Mouse (Mus musculus): ENCODE data around the gene Dhh.

DNA sequence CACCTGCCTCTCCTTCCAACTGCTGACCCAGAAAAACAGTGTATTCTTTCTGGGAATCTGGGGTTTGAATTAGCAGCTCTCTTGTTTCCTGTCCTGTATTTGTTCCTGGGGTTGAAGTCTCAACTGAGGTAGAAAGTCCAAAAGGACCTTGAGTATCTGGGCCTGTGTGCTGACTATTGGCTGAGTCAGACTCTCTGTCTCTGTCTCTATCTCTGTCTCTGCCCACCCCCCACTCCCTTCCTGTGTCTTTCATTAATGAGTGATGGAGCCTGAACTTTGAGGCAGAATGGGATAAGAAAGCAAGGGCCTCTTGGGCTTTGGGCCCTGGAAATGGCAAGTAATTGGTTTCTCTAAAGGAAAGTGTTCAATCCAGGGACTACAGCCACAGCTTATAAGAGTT, 14.7 kb downstream of the Dhh start:
- TF ChIP-seq EP300 (IDR thresholded peaks at IDR 0.05; ENCODE audit: low read depth) (no peak), CTCF (IDR thresholded peaks at IDR 0.05; ENCODE audit: low read depth) (no peak)

Measured in liver, embryonic 14.5 days (tissue).